Mouse (Mus musculus) forebrain, postnatal 0 days (tissue): ENCODE results near the gene Ankdd1a. TPM values are rescaled to one million over a fixed set of nuclear protein-coding genes. Genes with fewer than 3 reads are reported as not detected.

ENCODE experiments used
- ATAC-seq: fragments of 200-750 bp; cut with Nextera tagmentation; 2 replicates; pipeline ENCODE4 v1.8.0; 2017; ENCODE audit warnings: mild to moderate bottlenecking, moderate library complexity
- DNase-seq: peaks from one replicate; pipeline ENCODE4 v3.0.0-alpha.2; 2015
- H3K27ac ChIP-seq: fragments of 300-500 bp; sonication (generic); 2 replicates; pipeline ENCODE4 v1.5.1; 2014; ENCODE audit warnings: low read depth, mild to moderate bottlenecking, antibody characterized with exemption, low read length, moderate library complexity, mixed read lengths
- H3K27me3 ChIP-seq: fragments of 300-500 bp; sonication (generic); 2 replicates; pipeline ENCODE4 v1.6.1; 2014; ENCODE audit warnings: mild to moderate bottlenecking, low read length, mixed read lengths; ENCODE audit not compliant: insufficient read depth
- H3K36me3 ChIP-seq: fragments of 300-500 bp; sonication (generic); 2 replicates; pipeline ENCODE4 v1.6.1; 2014; ENCODE audit warnings: mild to moderate bottlenecking, moderate library complexity; ENCODE audit not compliant: insufficient read depth
- H3K4me1 ChIP-seq: fragments of 300-500 bp; sonication (generic); 2 replicates; pipeline ENCODE4 v1.6.1; 2014; ENCODE audit warnings: antibody characterized with exemption; ENCODE audit not compliant: insufficient read depth
- H3K4me2 ChIP-seq: fragments of 300-500 bp; sonication (generic); 2 replicates; pipeline ENCODE4 v1.6.1; 2014; ENCODE audit warnings: low read depth, mild to moderate bottlenecking, moderate library complexity
- H3K4me3 ChIP-seq: fragments of 300-500 bp; sonication (generic); 2 replicates; pipeline ENCODE4 v1.5.1; 2014; ENCODE audit warnings: low read depth, low read length, mixed read lengths
- H3K9ac ChIP-seq: fragments of 300-500 bp; sonication (generic); 2 replicates; pipeline ENCODE4 v1.6.1; 2014; ENCODE audit warnings: mild to moderate bottlenecking
- H3K9me3 ChIP-seq: fragments of 300-500 bp; sonication (generic); 2 replicates; pipeline ENCODE4 v1.6.1; 2016; ENCODE audit warnings: low read length
- CTCF ChIP-seq: sonication (generic); IDR thresholded peaks from 2 replicates; pipeline ENCODE4 v1.5.1; 2016; ENCODE audit warnings: antibody characterized with exemption, control low read depth, low read depth
- WGBS: fragments of 180-500 bp; shearing (Covaris S2); extraction: QIAGEN DNeasy Blood & Tissue Kit; methylation state at CpG from one replicate; pipeline ENCODE4 v1.1.7; 2014; 5-methylcytosine and 5-hydroxymethylcytosine counted together
- polyA plus RNA-seq: library from polyadenylated mRNA; unstranded; fragments of >200 nt; fragmentation: Nextera tagmentation; extraction: Ambion mirVana; gene quantifications from 2 replicates; pipeline ENCODE4 v1.2.1, GENCODE M21; 2015
- total RNA-seq: library from RNA; depleted of rRNA; stranded (reverse); fragments of >200 nt; gene quantifications from 2 replicates; pipeline ENCODE4 v1.2.3, GENCODE M21; 2014

The Ankdd1a gene
- total and polyA plus RNA-seq, 2 experiments from 2014 or later = 0.50 to 3.3 TPM

- no peak for DNase-seq
- Histone ChIP-seq H3K27ac (no peak overlapping the region), H3K9me3 (no peaks in the 10 kb centered on the region), H3K27me3 (no peaks in the 10 kb centered on the region), H3K4me2 (no peak overlapping the region), H3K36me3 (no peaks in the 10 kb centered on the region), H3K4me1 (no peaks in the 10 kb centered on the region), H3K4me3 (no peak overlapping the region), H3K9ac (no peak overlapping the region)
- WGBS = 85% methylated on average over 4 of the region's 4 CpGs
- TF ChIP-seq CTCF = no peak
- ATAC-seq = no peak
Observed at GRCm38 (mm10) chr9:65536491-65536890, 16.5 kb upstream of the Ankdd1a start.

DNA sequence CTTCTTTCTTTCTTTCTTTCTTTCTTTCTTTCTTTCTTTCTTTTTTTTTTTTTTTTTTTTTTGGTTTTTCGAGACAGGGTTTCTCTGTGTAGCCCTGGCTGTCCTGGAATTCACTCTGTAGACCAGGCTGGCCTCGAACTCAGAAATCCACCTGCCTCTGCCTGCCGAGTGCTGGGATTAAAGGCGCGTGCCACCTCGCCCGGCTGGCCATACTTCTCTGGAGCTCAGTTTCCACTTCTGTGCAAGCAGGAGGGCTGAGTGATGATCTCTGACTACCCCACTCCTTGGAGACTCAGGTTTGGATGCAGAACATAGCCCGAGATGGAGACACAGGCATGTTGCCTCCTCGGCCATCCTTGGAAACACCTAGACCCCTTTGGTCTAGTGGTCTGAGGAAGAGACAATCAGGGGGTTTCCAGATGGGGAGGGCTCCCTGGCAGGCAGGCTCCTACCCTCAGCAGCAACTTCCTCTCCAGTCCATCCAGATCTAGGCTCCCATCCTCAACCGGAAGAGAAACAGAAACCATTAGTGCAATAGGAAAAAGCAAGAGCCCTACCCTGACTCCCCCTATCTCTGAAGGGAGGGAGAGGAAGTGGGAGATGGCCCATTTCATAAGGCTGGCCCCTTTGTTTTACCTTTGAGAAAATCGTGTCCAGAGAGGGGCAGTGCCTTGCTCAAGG, 15.9 kb upstream of the Ankdd1a start:
- H3K27ac ChIP-seq = no peak overlapping the region
- no peaks in the 10 kb centered on the region for H3K9me3 ChIP-seq
- no peak overlapping the region for H3K4me3 ChIP-seq
- H3K36me3 ChIP-seq = no peaks in the 10 kb centered on the region
- ATAC-seq (no peak), DNase-seq (no peak)
- no peak overlapping the region for H3K9ac ChIP-seq
- no peak for TF ChIP-seq CTCF
- WGBS = 86% methylated on average over 10 of the region's 11 CpGs
- H3K4me1 ChIP-seq = no peaks in the 10 kb centered on the region
- H3K4me2 ChIP-seq = no peak overlapping the region
- H3K27me3 ChIP-seq = no peaks in the 10 kb centered on the region

- WGBS = 83% methylated on average over 3 of the region's 3 CpGs
- ATAC-seq = no peak
- no peak for DNase-seq
- H3K36me3 ChIP-seq = no peaks in the 10 kb centered on the region
- TF ChIP-seq CTCF = no peak
- H3K9me3 ChIP-seq = no peaks in the 10 kb centered on the region
- H3K4me3 ChIP-seq = no peak overlapping the region
- H3K27me3 ChIP-seq = no peaks in the 10 kb centered on the region
- H3K4me2 ChIP-seq = no peak overlapping the region
- no peaks in the 10 kb centered on the region for H3K4me1 ChIP-seq
- H3K9ac ChIP-seq = no peak overlapping the region
- no peak overlapping the region for H3K27ac ChIP-seq
Observed at GRCm38 (mm10) chr9:65535191-65535722, 15.3 kb upstream of the Ankdd1a start.

- ATAC-seq (no peak), DNase-seq (no peak)
- WGBS = 63% methylated on average over 3 of the region's 3 CpGs
- no peak overlapping the region for H3K4me3 ChIP-seq
- H3K9ac ChIP-seq = no peak overlapping the region
- no peaks in the 10 kb centered on the region for H3K9me3 ChIP-seq
- H3K36me3 ChIP-seq = no peaks in the 10 kb centered on the region
- H3K4me2 ChIP-seq = no peak overlapping the region
- H3K27ac ChIP-seq = no peak overlapping the region
- H3K4me1 ChIP-seq = no peaks in the 10 kb centered on the region
- no peak for TF ChIP-seq CTCF
- H3K27me3 ChIP-seq = no peaks in the 10 kb centered on the region
Observed at GRCm38 (mm10) chr9:65534111-65534510, 14.1 kb upstream of the Ankdd1a start.

- no peak for TF ChIP-seq CTCF
- H3K4me1 ChIP-seq = no peaks in the 10 kb centered on the region
- no peak overlapping the region for H3K4me3 ChIP-seq
- H3K9ac ChIP-seq = no peak overlapping the region
- ATAC-seq (no peak), DNase-seq (no peak)
- no peak overlapping the region for H3K27ac ChIP-seq
- H3K36me3 ChIP-seq = no peaks in the 10 kb centered on the region
- H3K27me3 ChIP-seq = no peaks in the 10 kb centered on the region
- no peaks in the 10 kb centered on the region for H3K9me3 ChIP-seq
- 74% methylated on average over 8 of the region's 8 CpGs for WGBS
- no peak overlapping the region for H3K4me2 ChIP-seq
Observed at GRCm38 (mm10) chr9:65532986-65533385, 13.0 kb upstream of the Ankdd1a start.

DNA sequence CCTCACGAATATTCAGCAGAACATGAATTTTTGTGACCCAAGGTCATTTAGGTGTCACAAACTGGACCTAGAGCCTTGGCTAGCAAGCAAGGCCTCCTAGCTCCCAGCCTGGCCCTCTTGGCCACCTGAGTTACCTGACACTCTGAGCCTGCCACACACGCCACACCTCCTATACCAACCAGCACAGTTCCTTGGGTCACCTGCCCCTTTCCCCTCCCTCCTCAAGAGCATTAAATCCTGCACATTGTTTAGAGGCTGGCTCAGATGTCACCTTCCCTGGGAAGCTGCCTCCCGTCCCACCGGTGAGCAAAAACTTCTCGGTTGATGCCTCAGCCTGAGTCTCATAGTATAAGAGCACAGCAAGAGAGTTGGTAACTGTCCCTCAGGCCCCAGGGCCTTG, 11.3 kb upstream of the Ankdd1a start:
- Histone ChIP-seq H3K27me3 (no peaks in the 10 kb centered on the region), H3K4me2 (no peak overlapping the region), H3K9me3 (no peaks in the 10 kb centered on the region), H3K36me3 (no peaks in the 10 kb centered on the region), H3K4me3 (no peak overlapping the region), H3K4me1 (no peaks in the 10 kb centered on the region), H3K27ac (no peak overlapping the region), H3K9ac (no peak overlapping the region)
- DNase-seq = no peak
- ATAC-seq = no peak
- no peak for TF ChIP-seq CTCF
- 83% methylated on average over 5 of the region's 5 CpGs for whole genome bisulfite sequencing

- Histone ChIP-seq H3K36me3 (no peaks in the 10 kb centered on the region), H3K9me3 (no peaks in the 10 kb centered on the region), H3K4me1 (no peaks in the 10 kb centered on the region), H3K4me3 (no peak overlapping the region), H3K27ac (no peak overlapping the region), H3K4me2 (no peak overlapping the region), H3K27me3 (no peaks in the 10 kb centered on the region), H3K9ac (no peak overlapping the region)
- TF ChIP-seq CTCF = no peak
- no peak for ATAC-seq
- no peak for DNase-seq
- 57% methylated on average over 8 of the region's 8 CpGs for WGBS
Observed at GRCm38 (mm10) chr9:65529659-65530058, 9.7 kb upstream of the Ankdd1a start.
